Comparison of ENCODE assay signal across 9 mouse cellular contexts in genomic region chr1:120244646-120245045, GRCm38 (mm10).
"Had no signal": no experiment of that assay in that cellular context is flagged by ENCODE, and none has a peak within 500 bp of the region (broad histone marks: within the 10 kb centered on the region; RNA-seq: fewer than 3 reads in every experiment).

No protein-coding gene starts in this region.

- ATAC-seq: midbrain, embryonic 13.5 days had no signal

- DNase-seq: kidney, postnatal 14 days; lung, adult 18-20 months; lung, postnatal 36 days; right cerebral cortex, adult 18-20 months; right cerebral cortex, postnatal 25 days; thymus, postnatal 36 days had no signal

- H3K9ac ChIP-seq: kidney, embryonic 15.5 days; liver, embryonic 14.5 days; midbrain, embryonic 13.5 days had no signal

- H3K27me3 ChIP-seq: kidney, embryonic 15.5 days; midbrain, embryonic 13.5 days had no signal

- H3K4me3 ChIP-seq: kidney, embryonic 15.5 days; midbrain, embryonic 13.5 days had no signal

- H3K9me3 ChIP-seq: kidney, embryonic 15.5 days; midbrain, embryonic 13.5 days had no signal

- H3K4me2 ChIP-seq: kidney, embryonic 15.5 days; midbrain, embryonic 13.5 days had no signal

- H3K36me3 ChIP-seq: kidney, embryonic 15.5 days; midbrain, embryonic 13.5 days had no signal

- H3K27ac ChIP-seq: kidney, embryonic 15.5 days; liver, embryonic 14.5 days; midbrain, embryonic 13.5 days had no signal

- H3K4me1 ChIP-seq: kidney, embryonic 15.5 days had no signal
